Mouse (Mus musculus): Measurements from ENCODE around the gene Large2. TPM values are rescaled to one million over a fixed set of nuclear protein-coding genes. Genes with fewer than 3 reads are reported as not detected.

Gene Large2
- polyA plus RNA-seq, 1 experiment from 2014 or later = 10.7 TPM

GRCm38 (mm10) chr2:92370375-92370774 is 4.3 kb downstream of the Large2 start:
- peak overlapping the region; percentile 93 for H3K4me2 ChIP-seq
- H3K36me3 ChIP-seq = peaks cover 7% of the 10 kb centered on the region
- H3K4me3 ChIP-seq (replicated peaks) = peak overlapping the region; percentile 56
- peak overlapping the region; percentile 66 for H3K9ac ChIP-seq (replicated peaks)
- ATAC-seq (ENCODE audit: insufficient number of reproducible peaks, insufficient read depth, low FRiP score, low TSS enrichment, low read depth) = no peak
- H3K27me3 ChIP-seq = peaks cover 44% of the 10 kb centered on the region
- no peak overlapping the region for H3K27ac ChIP-seq
- H3K4me1 ChIP-seq (replicated peaks) = peaks cover 53% of the 10 kb centered on the region
- WGBS = 11% methylated on average over 19 of the region's 19 CpGs
- no peaks in the 10 kb centered on the region for H3K9me3 ChIP-seq

- no peak for ATAC-seq (ENCODE audit: insufficient number of reproducible peaks, insufficient read depth, low FRiP score, low TSS enrichment, low read depth)
- no peak overlapping the region for H3K4me3 ChIP-seq (replicated peaks)
- H3K4me2 ChIP-seq = no peak overlapping the region
- no peaks in the 10 kb centered on the region for H3K9me3 ChIP-seq
- H3K4me1 ChIP-seq (replicated peaks) = peaks cover 44% of the 10 kb centered on the region
- H3K27me3 ChIP-seq = peaks cover 40% of the 10 kb centered on the region
- no peak overlapping the region for H3K27ac ChIP-seq
- 22% methylated on average over 20 of the region's 20 CpGs for WGBS
- H3K36me3 ChIP-seq = peaks cover 31% of the 10 kb centered on the region
- no peak overlapping the region for H3K9ac ChIP-seq (replicated peaks)
These were observed 7.2 kb downstream of the Large2 start for GRCm38 (mm10) chr2:92367383-92368029.

GRCm38 (mm10) chr2:92365568-92365967 is 9.1 kb downstream of the Large2 start:
- WGBS = 91% methylated on average over 10 of the region's 10 CpGs
- Histone ChIP-seq H3K4me3 (replicated peaks) (no peak overlapping the region), H3K36me3 (peaks cover 46% of the 10 kb centered on the region), H3K27ac (no peak overlapping the region), H3K9me3 (no peaks in the 10 kb centered on the region), H3K27me3 (peaks cover 20% of the 10 kb centered on the region), H3K9ac (replicated peaks) (no peak overlapping the region), H3K4me1 (replicated peaks) (peaks cover 24% of the 10 kb centered on the region), H3K4me2 (no peak overlapping the region)
- no peak for ATAC-seq (ENCODE audit: insufficient number of reproducible peaks, insufficient read depth, low FRiP score, low TSS enrichment, low read depth)

- no peak for ATAC-seq (ENCODE audit: insufficient number of reproducible peaks, insufficient read depth, low FRiP score, low TSS enrichment, low read depth)
- Histone ChIP-seq H3K9ac (replicated peaks) (no peak overlapping the region), H3K4me1 (replicated peaks) (peaks cover 9% of the 10 kb centered on the region; the same call in 1 of the 2 replicates), H3K4me3 (replicated peaks) (no peak overlapping the region), H3K27me3 (peaks cover 6% of the 10 kb centered on the region), H3K4me2 (no peak overlapping the region), H3K9me3 (no peaks in the 10 kb centered on the region), H3K36me3 (peaks cover 61% of the 10 kb centered on the region), H3K27ac (no peak overlapping the region)
- 94% methylated on average over 4 of the region's 4 CpGs for WGBS
These were observed 10.6 kb downstream of the Large2 start for GRCm38 (mm10) chr2:92364086-92364485.

- H3K4me1 ChIP-seq (replicated peaks) = peaks cover 7% of the 10 kb centered on the region; the same call in 1 of the 2 replicates
- H3K4me2 ChIP-seq = no peak overlapping the region
- H3K9ac ChIP-seq (replicated peaks) = no peak overlapping the region
- 91% methylated on average over 6 of the region's 6 CpGs for WGBS
- no peak overlapping the region for H3K27ac ChIP-seq
- no peak for ATAC-seq (ENCODE audit: insufficient number of reproducible peaks, insufficient read depth, low FRiP score, low TSS enrichment, low read depth)
- no peaks in the 10 kb centered on the region for H3K27me3 ChIP-seq
- peaks cover 75% of the 10 kb centered on the region for H3K36me3 ChIP-seq
- H3K9me3 ChIP-seq = no peaks in the 10 kb centered on the region
- no peak overlapping the region for H3K4me3 ChIP-seq (replicated peaks)
These were observed 12.0 kb downstream of the Large2 start for GRCm38 (mm10) chr2:92362571-92363228.

GRCm38 (mm10) chr2:92361795-92362194 is 12.9 kb downstream of the Large2 start:
- Histone ChIP-seq H3K27ac (no peak overlapping the region), H3K9ac (replicated peaks) (no peak overlapping the region), H3K4me3 (replicated peaks) (no peak overlapping the region), H3K36me3 (peaks cover 84% of the 10 kb centered on the region), H3K9me3 (no peaks in the 10 kb centered on the region), H3K27me3 (no peaks in the 10 kb centered on the region), H3K4me1 (replicated peaks) (no peaks in the 10 kb centered on the region), H3K4me2 (no peak overlapping the region)
- ATAC-seq (ENCODE audit: insufficient number of reproducible peaks, insufficient read depth, low FRiP score, low TSS enrichment, low read depth) = no peak
- WGBS = 89% methylated on average over 8 of the region's 8 CpGs

- ATAC-seq (ENCODE audit: insufficient number of reproducible peaks, insufficient read depth, low FRiP score, low TSS enrichment, low read depth) = no peak
- no peaks in the 10 kb centered on the region for H3K9me3 ChIP-seq
- H3K27me3 ChIP-seq = no peaks in the 10 kb centered on the region
- H3K27ac ChIP-seq = no peak overlapping the region
- 27% methylated on average over 12 of the region's 12 CpGs for WGBS
- no peak overlapping the region for H3K9ac ChIP-seq (replicated peaks)
- H3K4me2 ChIP-seq = no peak overlapping the region
- no peaks in the 10 kb centered on the region for H3K4me1 ChIP-seq (replicated peaks)
- H3K36me3 ChIP-seq = peaks cover 89% of the 10 kb centered on the region
- no peak overlapping the region for H3K4me3 ChIP-seq (replicated peaks)
These were observed 13.8 kb downstream of the Large2 start for GRCm38 (mm10) chr2:92360893-92361292.

GRCm38 (mm10) chr2:92360186-92360823 is 14.4 kb downstream of the Large2 start:
- peaks cover 91% of the 10 kb centered on the region for H3K36me3 ChIP-seq

GRCm38 (mm10) chr2:92359301-92359700 is 15.4 kb downstream of the Large2 start:
- Histone ChIP-seq H3K4me1 (replicated peaks) (no peaks in the 10 kb centered on the region), H3K4me2 (no peak overlapping the region), H3K27me3 (no peaks in the 10 kb centered on the region), H3K9ac (replicated peaks) (no peak overlapping the region), H3K36me3 (peaks cover 88% of the 10 kb centered on the region), H3K9me3 (no peaks in the 10 kb centered on the region), H3K27ac (no peak overlapping the region), H3K4me3 (replicated peaks) (no peak overlapping the region)
- no peak for ATAC-seq (ENCODE audit: insufficient number of reproducible peaks, insufficient read depth, low FRiP score, low TSS enrichment, low read depth)
- 97% methylated on average over 2 of the region's 2 CpGs for WGBS

More at GRCm38 (mm10) chr2:92360186-92360823, 14.4 kb downstream of the Large2 start:
- Histone ChIP-seq H3K9ac (replicated peaks) (no peak overlapping the region), H3K4me1 (replicated peaks) (no peaks in the 10 kb centered on the region), H3K4me3 (replicated peaks) (no peak overlapping the region), H3K27me3 (no peaks in the 10 kb centered on the region), H3K27ac (no peak overlapping the region), H3K9me3 (no peaks in the 10 kb centered on the region), H3K4me2 (no peak overlapping the region)
- no peak for ATAC-seq (ENCODE audit: insufficient number of reproducible peaks, insufficient read depth, low FRiP score, low TSS enrichment, low read depth)
- 72% methylated on average over 25 of the region's 25 CpGs for WGBS

- H3K36me3 ChIP-seq = peaks cover 84% of the 10 kb centered on the region
- ATAC-seq (ENCODE audit: insufficient number of reproducible peaks, insufficient read depth, low FRiP score, low TSS enrichment, low read depth) = no peak
- no peak overlapping the region for H3K4me3 ChIP-seq (replicated peaks)
- H3K4me2 ChIP-seq = no peak overlapping the region
- H3K4me1 ChIP-seq (replicated peaks) = no peaks in the 10 kb centered on the region
- no peaks in the 10 kb centered on the region for H3K27me3 ChIP-seq
- no peak overlapping the region for H3K9ac ChIP-seq (replicated peaks)
- H3K9me3 ChIP-seq = no peaks in the 10 kb centered on the region
- WGBS = 55% methylated on average over 6 of the region's 6 CpGs
- H3K27ac ChIP-seq = no peak overlapping the region
These were observed 20.4 kb downstream of the Large2 start for GRCm38 (mm10) chr2:92354224-92354623.

GRCm38 (mm10) chr2:92353402-92353801 is 21.3 kb downstream of the Large2 start:
- no peak overlapping the region for H3K27ac ChIP-seq
- ATAC-seq (ENCODE audit: insufficient number of reproducible peaks, insufficient read depth, low FRiP score, low TSS enrichment, low read depth) = no peak
- no peak overlapping the region for H3K9ac ChIP-seq (replicated peaks)
- peaks cover 84% of the 10 kb centered on the region for H3K36me3 ChIP-seq
- 69% methylated on average over 5 of the region's 5 CpGs for WGBS
- H3K4me2 ChIP-seq = no peak overlapping the region
- H3K9me3 ChIP-seq = no peaks in the 10 kb centered on the region
- no peak overlapping the region for H3K4me3 ChIP-seq (replicated peaks)
- no peaks in the 10 kb centered on the region for H3K27me3 ChIP-seq
- no peaks in the 10 kb centered on the region for H3K4me1 ChIP-seq (replicated peaks)

Measured in limb, embryonic 12.5 days (tissue).